17 mouse cellular contexts compared by ENCODE assay signal in the genomic region with DNA sequence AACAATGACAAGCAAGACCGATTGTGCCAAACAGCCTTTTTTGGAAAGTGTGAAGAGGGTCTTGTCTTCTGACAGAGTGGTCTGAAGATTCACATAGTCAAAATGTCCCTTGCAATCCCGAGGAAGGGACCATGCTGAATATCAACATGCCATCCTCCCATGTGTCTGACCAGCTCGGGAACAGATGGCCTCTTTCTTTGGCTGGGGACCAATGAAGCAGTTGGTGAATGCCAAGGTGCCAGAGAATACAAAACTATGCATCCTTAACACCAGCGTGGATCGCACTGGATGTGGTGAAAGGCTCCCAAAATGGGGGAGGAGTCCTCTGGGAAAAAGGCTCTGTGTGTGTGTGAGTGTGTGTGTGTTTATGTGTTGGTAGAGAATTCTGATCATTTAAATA. TPM values are rescaled to one million over a fixed set of nuclear protein-coding genes. Genes with fewer than 3 reads are reported as not detected.
A peak's percentile ranks its signal among the peaks of the same experiment; 100 is the strongest.
DNase-seq lines count a peak whose midpoint lies in the region; ATAC-seq and TF ChIP-seq lines count a peak whose summit lies in the region.
"Had no signal": no experiment of that assay in that cellular context is flagged by ENCODE, and none has a peak within 500 bp of the region (broad histone marks: within the 10 kb centered on the region; RNA-seq: fewer than 3 reads in every experiment).

No protein-coding gene starts in this region.

- intact Hi-C loops in left cerebral cortex, postnatal 14 days (cut with DNase I) = no loop called here

- no peak for TF ChIP-seq POLR2A in brain, embryonic 14.5 days (IDR thresholded peaks at IDR 0.05; ENCODE audit: borderline replicate concordance, extremely low read depth, insufficient read depth, insufficient read length, poor library complexity, severe bottlenecking)

- H3K4me2 ChIP-seq in kidney, embryonic 15.5 days = no peak overlapping the region
- H3K4me2 ChIP-seq: embryonic facial prominence, embryonic 12.5 days; heart, embryonic 12.5 days; intestine, embryonic 15.5 days; limb, embryonic 13.5 days had no signal

- H3K9me3 ChIP-seq in kidney, embryonic 15.5 days (replicated peaks) = no peaks in the 10 kb centered on the region
- H3K9me3 ChIP-seq: embryonic facial prominence, embryonic 12.5 days; heart, embryonic 12.5 days; intestine, embryonic 15.5 days; limb, embryonic 13.5 days had no signal

- no peak overlapping the region for H3K27ac ChIP-seq in kidney, embryonic 15.5 days
- H3K27ac ChIP-seq: embryonic facial prominence, embryonic 12.5 days; intestine, embryonic 15.5 days; limb, embryonic 13.5 days; macrophage had no signal

- no peaks in the 10 kb centered on the region for H3K4me1 ChIP-seq in kidney, embryonic 15.5 days
- H3K4me1 ChIP-seq: embryonic facial prominence, embryonic 12.5 days; heart, embryonic 12.5 days; intestine, embryonic 15.5 days; limb, embryonic 13.5 days had no signal

- peak; percentile 29 to 59 for DNase-seq in frontal cortex, postnatal 36 days (ENCODE audit: low spot score in 2 of 2)
- DNase-seq in frontal cortex, postnatal 10 days (ENCODE audit: low spot score in 2 of 2) = no peak
- peak; percentile 88 for DNase-seq in brain, embryonic 14.5 days (ENCODE audit: low read depth)
- DNase-seq in cerebellum, adult 9-10 months = peak; percentile 99
- DNase-seq in left cerebral cortex, postnatal 14 days (ENCODE audit: low spot score in 2 of 2) = peak; percentile 15 to 16
- no peak for DNase-seq in spleen, postnatal 14 days (ENCODE audit: low spot score in 2 of 2)
- no peak for DNase-seq in urinary bladder, adult 2 months (ENCODE audit: low spot score)
- DNase-seq: adrenal gland, adult 8-10 months; heart, postnatal 4 days; kidney, postnatal 14 days; lung, adult 18-20 months had no signal

- no peak overlapping the region for H3K9ac ChIP-seq in kidney, embryonic 15.5 days
- H3K9ac ChIP-seq: embryonic facial prominence, embryonic 12.5 days; heart, embryonic 12.5 days; intestine, embryonic 15.5 days; limb, embryonic 13.5 days had no signal

- H3K27me3 ChIP-seq in kidney, embryonic 15.5 days = no peaks in the 10 kb centered on the region
- H3K27me3 ChIP-seq: embryonic facial prominence, embryonic 12.5 days; intestine, embryonic 15.5 days had no signal

- 78% methylated on average over 5 of the region's 5 CpGs for WGBS in kidney, embryonic 15.5 days

- TF ChIP-seq CTCF in brain, embryonic 14.5 days (IDR thresholded peaks at IDR 0.05; ENCODE audit: borderline replicate concordance, extremely low read depth, insufficient read depth, insufficient read length) = no peak

- no peak for ATAC-seq in kidney, embryonic 15.5 days (replicated peaks; ENCODE audit: low FRiP score)
- ATAC-seq: intestine, embryonic 15.5 days had no signal

- no peak overlapping the region for H3K4me3 ChIP-seq in kidney, embryonic 15.5 days (replicated peaks)
- H3K4me3 ChIP-seq: embryonic facial prominence, embryonic 12.5 days; heart, embryonic 12.5 days; intestine, embryonic 15.5 days; limb, embryonic 13.5 days had no signal

- H3K36me3 ChIP-seq in kidney, embryonic 15.5 days = no peaks in the 10 kb centered on the region
- H3K36me3 ChIP-seq: embryonic facial prominence, embryonic 12.5 days; heart, embryonic 12.5 days; intestine, embryonic 15.5 days; limb, embryonic 13.5 days had no signal

RNA-seq across cellular contexts. Expression of a gene that starts 56.5 kb away (rescaled TPM):
- polyA plus RNA-seq in brain, embryonic 14.5 days (2012; rRNA removed) = 45.8 and 85.2 TPM in 2 replicates
- 10 to 100 TPM; 39.2 to 40.5 TPM for total RNA-seq in left cerebral cortex, postnatal 14 days (2021)
- 4.1 and 4.8 TPM in 2 replicates for polyA plus RNA-seq in kidney, embryonic 15.5 days (2015; fragmentation: Nextera tagmentation; extraction: Ambion mirVana)
- polyA plus RNA-seq in urinary bladder, adult 2 months (2012; rRNA removed) = 0.84 and 0.91 TPM in 2 replicates
- polyA plus RNA-seq: macrophage had no signal

Comparison
In these comparisons a context has a peak if more than half of its experiments do, and no peak if none do; other contexts are left out.
1. DNase-seq: peak in frontal cortex, postnatal 36 days (2 of 2), brain, embryonic 14.5 days (single experiment), cerebellum, adult 9-10 months (single experiment) and left cerebral cortex, postnatal 14 days (2 of 2); none in frontal cortex, postnatal 10 days (0 of 2), spleen, postnatal 14 days (0 of 2) and urinary bladder, adult 2 months (single experiment).